ENCODE assay signal across 26 mouse cellular contexts in the genomic region with DNA sequence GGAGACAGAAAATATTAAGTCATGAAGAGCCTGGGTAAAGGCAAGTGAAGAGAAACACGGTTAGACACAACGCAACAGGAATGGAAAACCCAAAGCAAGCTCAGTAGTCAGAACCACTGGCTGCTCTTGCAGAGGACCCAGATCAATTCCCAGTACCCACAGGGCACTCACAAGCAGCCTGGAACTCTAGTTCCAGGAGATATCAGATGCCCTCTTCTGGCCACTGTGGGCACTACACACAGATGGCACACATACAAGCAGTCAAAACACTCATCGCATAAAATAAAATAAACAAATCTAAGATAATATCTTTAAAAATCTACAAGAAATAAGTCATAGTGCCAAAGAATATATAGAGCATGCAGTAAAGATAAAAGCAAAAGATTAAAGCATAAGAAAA. TPM values are rescaled to one million over a fixed set of nuclear protein-coding genes. Genes with fewer than 3 reads are reported as not detected.
DNase-seq lines count a peak whose midpoint lies in the region; ATAC-seq and TF ChIP-seq lines count a peak whose summit lies in the region.
"Had no signal": no experiment of that assay in that cellular context is flagged by ENCODE, and none has a peak within 500 bp of the region (broad histone marks: within the 10 kb centered on the region; RNA-seq: fewer than 3 reads in every experiment).

No protein-coding gene starts in this region.

- H3K27ac ChIP-seq in liver, embryonic 14.5 days, result no peak overlapping the region
- no peak overlapping the region for H3K27ac ChIP-seq in liver, embryonic 12.5 days
- H3K27ac ChIP-seq in midbrain, embryonic 14.5 days (replicated peaks; ENCODE audit: low read depth, low read length), result no peak overlapping the region
- H3K27ac ChIP-seq: forebrain, embryonic 10.5 days; heart, adult 2 months; heart, embryonic 10.5 days; heart, embryonic 13.5 days; hindbrain, embryonic 13.5 days; intestine, embryonic 15.5 days had no signal

- ATAC-seq in liver, embryonic 14.5 days (ENCODE audit: insufficient read depth), result no peak
- no peak for ATAC-seq in liver, embryonic 12.5 days
- no peak for ATAC-seq in Patski
- no peak for ATAC-seq in midbrain, embryonic 14.5 days (ENCODE audit: low FRiP score, low TSS enrichment)
- ATAC-seq: CD4-positive, CD25-positive, alpha-beta regulatory T cell, adult 4 months; forebrain, embryonic 14.5 days; hindbrain, embryonic 16.5 days; intestine, embryonic 15.5 days had no signal

- H3K9me3 ChIP-seq in liver, embryonic 14.5 days (ENCODE audit: control insufficient read depth, low read length), result no peaks in the 10 kb centered on the region
- no peaks in the 10 kb centered on the region for H3K9me3 ChIP-seq in liver, embryonic 12.5 days (replicated peaks)
- no peaks in the 10 kb centered on the region; the same call in 1 of the 2 replicates for H3K9me3 ChIP-seq in midbrain, embryonic 14.5 days (ENCODE audit: control insufficient read depth, low read length)
- H3K9me3 ChIP-seq: forebrain, embryonic 10.5 days; G1E; heart, embryonic 10.5 days; heart, embryonic 13.5 days; hindbrain, embryonic 13.5 days; intestine, embryonic 15.5 days had no signal

- no peak overlapping the region for H3K4me2 ChIP-seq in liver, embryonic 14.5 days (ENCODE audit: low read depth)
- H3K4me2 ChIP-seq in liver, embryonic 12.5 days, result no peak overlapping the region
- H3K4me2 ChIP-seq in midbrain, embryonic 14.5 days (ENCODE audit: low read length), result no peak overlapping the region
- H3K4me2 ChIP-seq: heart, embryonic 13.5 days; hindbrain, embryonic 13.5 days; intestine, embryonic 15.5 days had no signal

- TF ChIP-seq EP300 in liver, embryonic 14.5 days (IDR thresholded peaks at IDR 0.05; ENCODE audit: low read depth), result no peak

- POLR2A ChIA-PET in Patski (lab: Charles Lee), result no interaction called here

- WGBS in liver, embryonic 14.5 days (ENCODE audit: insufficient replicate concordance), result 88% methylated on average over 3 of the region's 3 CpGs
- WGBS in liver, embryonic 12.5 days (ENCODE audit: insufficient replicate concordance), result 79% methylated on average over 3 of the region's 3 CpGs
- whole genome bisulfite sequencing in midbrain, embryonic 14.5 days, result 95% methylated on average over 3 of the region's 3 CpGs

- H3K9ac ChIP-seq in liver, embryonic 14.5 days (replicated peaks), result no peak overlapping the region
- H3K9ac ChIP-seq in liver, embryonic 12.5 days, result no peak overlapping the region
- no peak overlapping the region for H3K9ac ChIP-seq in midbrain, embryonic 14.5 days (replicated peaks; ENCODE audit: low read length)
- H3K9ac ChIP-seq: heart, embryonic 13.5 days; hindbrain, embryonic 13.5 days; intestine, embryonic 15.5 days had no signal

- no peaks in the 10 kb centered on the region for H3K36me3 ChIP-seq in liver, embryonic 14.5 days (replicated peaks; ENCODE audit: control insufficient read depth, insufficient read depth, low read depth)
- no peaks in the 10 kb centered on the region for H3K36me3 ChIP-seq in liver, embryonic 12.5 days
- peaks cover 6% of the 10 kb centered on the region; the same call in 1 of the 2 replicates for H3K36me3 ChIP-seq in midbrain, embryonic 14.5 days (ENCODE audit: control insufficient read depth, insufficient read depth, low read length)
- H3K36me3 ChIP-seq: forebrain, embryonic 10.5 days; G1E; heart, embryonic 10.5 days; heart, embryonic 13.5 days; intestine, embryonic 15.5 days had no signal

- H3K4me3 ChIP-seq in liver, embryonic 14.5 days (ENCODE audit: insufficient read depth in 1 of 2, low read depth in 2 of 2, low read length in 2 of 2), result no peak overlapping the region
- H3K4me3 ChIP-seq in liver, embryonic 12.5 days, result no peak overlapping the region
- no peak overlapping the region for H3K4me3 ChIP-seq in midbrain, embryonic 14.5 days (replicated peaks; ENCODE audit: low read depth, low read length)
- H3K4me3 ChIP-seq: forebrain, embryonic 10.5 days; heart, adult 2 months; heart, embryonic 10.5 days; heart, embryonic 13.5 days; hindbrain, embryonic 13.5 days; intestine, embryonic 15.5 days had no signal

- in situ Hi-C loops in Patski (cut with MboI; ENCODE audit: low pct_unique_long_range_greater_than_20kb), result loop anchor here (25.0 kb wide), 1 partner anchor 825 kb away; no protein-coding TSS in a partner anchor

- H3K27me3 ChIP-seq in liver, embryonic 14.5 days (ENCODE audit: control insufficient read depth, insufficient read depth, low read length), result no peaks in the 10 kb centered on the region
- H3K27me3 ChIP-seq in liver, embryonic 12.5 days (replicated peaks), result no peaks in the 10 kb centered on the region
- H3K27me3 ChIP-seq in Patski, result no peaks in the 10 kb centered on the region
- no peaks in the 10 kb centered on the region for H3K27me3 ChIP-seq in midbrain, embryonic 14.5 days (ENCODE audit: control insufficient read depth, insufficient read depth, low read length)
- H3K27me3 ChIP-seq: heart, embryonic 13.5 days; hindbrain, embryonic 13.5 days; intestine, embryonic 15.5 days had no signal

- H3K4me1 ChIP-seq in liver, embryonic 14.5 days (replicated peaks; ENCODE audit: control insufficient read depth in 2 of 2, insufficient read depth in 2 of 2, low read length in 1 of 2), result no peaks in the 10 kb centered on the region
- H3K4me1 ChIP-seq in liver, embryonic 12.5 days, result no peaks in the 10 kb centered on the region
- H3K4me1 ChIP-seq in midbrain, embryonic 14.5 days (ENCODE audit: control insufficient read depth, insufficient read depth, low read length), result 0 out of 2 replicates have a peak, but pooled peaks cover 2% of the 10 kb centered on the region
- H3K4me1 ChIP-seq: forebrain, embryonic 10.5 days; heart, embryonic 10.5 days; heart, embryonic 13.5 days; intestine, embryonic 15.5 days had no signal

- no peak for DNase-seq in liver, embryonic 14.5 days (ENCODE audit: low read depth in 3 of 3, low spot score in 3 of 3)
- peak; percentile 10 for DNase-seq in thymus, postnatal 4 days
- DNase-seq in thymus, postnatal 0 days (ENCODE audit: low spot score), result no peak
- DNase-seq in Patski (ENCODE audit: low read depth, low spot score), result no peak
- DNase-seq in brain, embryonic 14.5 days (ENCODE audit: low read depth), result no peak
- DNase-seq in midbrain, embryonic 14.5 days, result no peak
- no peak for DNase-seq in cerebellum, adult 11 months
- DNase-seq: adrenal gland, postnatal 10 days; adrenal gland, postnatal 36 days; cerebellum, adult 11-12 months; cerebellum, adult 8-10 months; cerebellum, postnatal 10 days; cerebellum, postnatal 36 days; gastrocnemius, postnatal 10 days; gastrocnemius, postnatal 36 days; heart, adult 2 months had no signal

- TF ChIP-seq CTCF in liver, embryonic 14.5 days (IDR thresholded peaks at IDR 0.05; ENCODE audit: low read depth), result 0 out of 2 replicates have a peak, but pooled peaks have one; percentile 7
- TF ChIP-seq CTCF in Patski (IDR thresholded peaks at IDR 0.05), result peak; percentile 25
- peak; percentile 12; the same call in 1 of the 2 replicates for TF ChIP-seq CTCF in brain, embryonic 14.5 days (IDR thresholded peaks at IDR 0.05; ENCODE audit: borderline replicate concordance, extremely low read depth, insufficient read depth, insufficient read length)

- CTCF ChIA-PET in Patski (lab: Charles Lee), result interaction anchor here (1.1 kb wide), 1 partner anchor 9 kb away, joined by 3 read pairs; no protein-coding TSS in a partner anchor

- no peak for TF ChIP-seq POLR2A in brain, embryonic 14.5 days (IDR thresholded peaks at IDR 0.05; ENCODE audit: borderline replicate concordance, extremely low read depth, insufficient read depth, insufficient read length, poor library complexity, severe bottlenecking)

RNA-seq across cellular contexts. Expression of a gene that starts 39.0 kb away (rescaled TPM):
- 1.1 and 2.6 TPM in 2 replicates for polyA plus RNA-seq in liver, embryonic 14.5 days (2012; rRNA removed)
- polyA plus RNA-seq in liver, embryonic 14.5 days (2014; fragmentation: Nextera tagmentation; extraction: Ambion mirVana), result 5.3 and 7.2 TPM in 2 replicates
- 9.3 and 10.0 TPM in 2 replicates for polyA plus RNA-seq in liver, embryonic 12.5 days (2016; fragmentation: Nextera tagmentation; extraction: Ambion mirVana)
- polyA plus RNA-seq in thymus, postnatal 0 days (2015; fragmentation: Nextera tagmentation; extraction: Ambion mirVana), result 15.3 and 18.0 TPM in 2 replicates
- 14.2 TPM for polyA plus RNA-seq in Patski (2021)
- polyA plus RNA-seq in brain, embryonic 14.5 days (2012; rRNA removed), result 3.0 and 5.6 TPM in 2 replicates
- 10.2 and 13.4 TPM in 2 replicates for polyA plus RNA-seq in midbrain, embryonic 14.5 days (2014; fragmentation: Nextera tagmentation; extraction: Ambion mirVana)

RNA-seq across cellular contexts. Expression of a gene that starts 57.3 kb away (rescaled TPM):
- 22.7 and 40.2 TPM in 2 replicates for polyA plus RNA-seq in liver, embryonic 14.5 days (2012; rRNA removed)
- 90.4 and 94.5 TPM in 2 replicates for polyA plus RNA-seq in liver, embryonic 14.5 days (2014; fragmentation: Nextera tagmentation; extraction: Ambion mirVana)
- polyA plus RNA-seq in liver, embryonic 12.5 days (2016; fragmentation: Nextera tagmentation; extraction: Ambion mirVana), result 94.0 and 95.6 TPM in 2 replicates
- 112 and 116 TPM in 2 replicates for polyA plus RNA-seq in thymus, postnatal 0 days (2015; fragmentation: Nextera tagmentation; extraction: Ambion mirVana)
- polyA plus RNA-seq in Patski (2021), result 14.8 TPM
- 14.9 and 19.4 TPM in 2 replicates for polyA plus RNA-seq in brain, embryonic 14.5 days (2012; rRNA removed)
- polyA plus RNA-seq in midbrain, embryonic 14.5 days (2014; fragmentation: Nextera tagmentation; extraction: Ambion mirVana), result 10.5 and 14.7 TPM in 2 replicates

RNA-seq across cellular contexts. Expression of a gene that starts 59.5 kb away (rescaled TPM):
- polyA plus RNA-seq in liver, embryonic 14.5 days (2012; rRNA removed), result 0.01 TPM in 2 replicates
- polyA plus RNA-seq in liver, embryonic 14.5 days (2014; fragmentation: Nextera tagmentation; extraction: Ambion mirVana), result not detected in 2 replicates
- 0.07 and 0.11 TPM in 2 replicates for polyA plus RNA-seq in liver, embryonic 12.5 days (2016; fragmentation: Nextera tagmentation; extraction: Ambion mirVana)
- 1.5 and 2.1 TPM in 2 replicates for polyA plus RNA-seq in thymus, postnatal 0 days (2015; fragmentation: Nextera tagmentation; extraction: Ambion mirVana)
- polyA plus RNA-seq in Patski (2021), result 0.24 TPM
- 7.8 and 11.1 TPM in 2 replicates for polyA plus RNA-seq in brain, embryonic 14.5 days (2012; rRNA removed)
- 22.1 and 30.9 TPM in 2 replicates for polyA plus RNA-seq in midbrain, embryonic 14.5 days (2014; fragmentation: Nextera tagmentation; extraction: Ambion mirVana)
- polyA plus RNA-seq: G1E had no signal
